Mouse (Mus musculus): ENCODE data around the gene Bub1b. TPM values are rescaled to one million over a fixed set of nuclear protein-coding genes. Genes with fewer than 3 reads are reported as not detected.

Bub1b gene
- polyA plus RNA-seq, 1 experiment from 2014 or later, result 112 TPM

GRCm38 (mm10) chr2:118562431-118562830, 35.6 kb upstream of the Bub1b start:
- no peaks in the 10 kb centered on the region for H3K9me3 ChIP-seq (ENCODE audit: control insufficient read depth, low read length)
- no peak overlapping the region for H3K4me3 ChIP-seq (ENCODE audit: low read depth, low read length)
- H3K36me3 ChIP-seq (ENCODE audit: control insufficient read depth, insufficient read depth, low read length), result no peaks in the 10 kb centered on the region
- 93% methylated on average over 3 of the region's 3 CpGs for WGBS
- H3K9ac ChIP-seq (ENCODE audit: low read length), result no peak overlapping the region
- ATAC-seq (ENCODE audit: insufficient read depth, low FRiP score, low TSS enrichment) (no peak), DNase-seq (ENCODE audit: low spot score) (no peak)
- H3K27ac ChIP-seq (ENCODE audit: low read depth, low read length), result no peak overlapping the region
- no peaks in the 10 kb centered on the region for H3K27me3 ChIP-seq (ENCODE audit: control insufficient read depth, insufficient read depth, low read length)
- H3K4me1 ChIP-seq (ENCODE audit: control insufficient read depth, insufficient read depth, low read length), result no peaks in the 10 kb centered on the region
- H3K4me2 ChIP-seq (ENCODE audit: low read depth), result no peak overlapping the region

GRCm38 (mm10) chr2:118567179-118567578, 30.8 kb upstream of the Bub1b start:
- ATAC-seq (ENCODE audit: insufficient read depth, low FRiP score, low TSS enrichment) (no peak), DNase-seq (ENCODE audit: low spot score) (no peak)
- H3K36me3 ChIP-seq (ENCODE audit: control insufficient read depth, insufficient read depth, low read length), result no peaks in the 10 kb centered on the region
- no peak overlapping the region for H3K4me2 ChIP-seq (ENCODE audit: low read depth)
- no peak overlapping the region for H3K4me3 ChIP-seq (ENCODE audit: low read depth, low read length)
- H3K9ac ChIP-seq (ENCODE audit: low read length), result no peak overlapping the region
- H3K4me1 ChIP-seq (ENCODE audit: control insufficient read depth, insufficient read depth, low read length), result no peaks in the 10 kb centered on the region
- 90% methylated on average over 8 of the region's 8 CpGs for WGBS
- no peaks in the 10 kb centered on the region for H3K27me3 ChIP-seq (ENCODE audit: control insufficient read depth, insufficient read depth, low read length)
- H3K27ac ChIP-seq (ENCODE audit: low read depth, low read length), result no peak overlapping the region
- no peaks in the 10 kb centered on the region for H3K9me3 ChIP-seq (ENCODE audit: control insufficient read depth, low read length)

GRCm38 (mm10) chr2:118570939-118571338, 27.1 kb upstream of the Bub1b start:
- ATAC-seq (ENCODE audit: insufficient read depth, low FRiP score, low TSS enrichment), result no peak
- WGBS, result 91% methylated on average over 2 of the region's 2 CpGs
- H3K4me1 ChIP-seq (ENCODE audit: control insufficient read depth, insufficient read depth, low read length), result no peaks in the 10 kb centered on the region

GRCm38 (mm10) chr2:118572183-118572836, 25.7 kb upstream of the Bub1b start:
- Histone ChIP-seq H3K36me3 (ENCODE audit: control insufficient read depth, insufficient read depth, low read length) (no peaks in the 10 kb centered on the region), H3K27me3 (ENCODE audit: control insufficient read depth, insufficient read depth, low read length) (no peaks in the 10 kb centered on the region), H3K27ac (ENCODE audit: low read depth, low read length) (no peak overlapping the region), H3K9ac (ENCODE audit: low read length) (no peak overlapping the region), H3K4me3 (ENCODE audit: low read depth, low read length) (no peak overlapping the region), H3K9me3 (ENCODE audit: control insufficient read depth, low read length) (no peaks in the 10 kb centered on the region), H3K4me2 (ENCODE audit: low read depth) (no peak overlapping the region), H3K4me1 (ENCODE audit: control insufficient read depth, insufficient read depth, low read length) (no peaks in the 10 kb centered on the region)
- DNase-seq (ENCODE audit: low spot score), result no peak
- ATAC-seq (ENCODE audit: insufficient read depth, low FRiP score, low TSS enrichment), result no peak
- WGBS, result 65% methylated on average over 8 of the region's 9 CpGs

More at GRCm38 (mm10) chr2:118570939-118571338, 27.1 kb upstream of the Bub1b start:
- H3K9me3 ChIP-seq (ENCODE audit: control insufficient read depth, low read length), result no peaks in the 10 kb centered on the region
- H3K9ac ChIP-seq (ENCODE audit: low read length), result no peak overlapping the region
- H3K36me3 ChIP-seq (ENCODE audit: control insufficient read depth, insufficient read depth, low read length), result no peaks in the 10 kb centered on the region
- no peak overlapping the region for H3K4me3 ChIP-seq (ENCODE audit: low read depth, low read length)
- no peak for DNase-seq (ENCODE audit: low spot score)
- no peaks in the 10 kb centered on the region for H3K27me3 ChIP-seq (ENCODE audit: control insufficient read depth, insufficient read depth, low read length)
- H3K27ac ChIP-seq (ENCODE audit: low read depth, low read length), result no peak overlapping the region
- no peak overlapping the region for H3K4me2 ChIP-seq (ENCODE audit: low read depth)

- H3K27ac ChIP-seq (ENCODE audit: low read depth, low read length), result no peak overlapping the region
Observed at GRCm38 (mm10) chr2:118573135-118573534, 24.9 kb upstream of the Bub1b start.

GRCm38 (mm10) chr2:118586013-118586412, 12.0 kb upstream of the Bub1b start:
- H3K4me3 ChIP-seq (ENCODE audit: low read depth, low read length), result no peak overlapping the region
- no peak overlapping the region for H3K4me2 ChIP-seq (ENCODE audit: low read depth)
- ATAC-seq (ENCODE audit: insufficient read depth, low FRiP score, low TSS enrichment) (no peak), DNase-seq (ENCODE audit: low spot score) (no peak)
- no peak overlapping the region for H3K9ac ChIP-seq (ENCODE audit: low read length)
- no peaks in the 10 kb centered on the region for H3K9me3 ChIP-seq (ENCODE audit: control insufficient read depth, low read length)
- 71% methylated on average over 5 of the region's 5 CpGs for WGBS
- no peaks in the 10 kb centered on the region for H3K4me1 ChIP-seq (ENCODE audit: control insufficient read depth, insufficient read depth, low read length)
- no peak overlapping the region for H3K27ac ChIP-seq (ENCODE audit: low read depth, low read length)
- no peaks in the 10 kb centered on the region for H3K36me3 ChIP-seq (ENCODE audit: control insufficient read depth, insufficient read depth, low read length)
- no peaks in the 10 kb centered on the region for H3K27me3 ChIP-seq (ENCODE audit: control insufficient read depth, insufficient read depth, low read length)

More at GRCm38 (mm10) chr2:118573135-118573534, 24.9 kb upstream of the Bub1b start:
- Histone ChIP-seq H3K9ac (ENCODE audit: low read length) (no peak overlapping the region), H3K27me3 (ENCODE audit: control insufficient read depth, insufficient read depth, low read length) (no peaks in the 10 kb centered on the region), H3K4me2 (ENCODE audit: low read depth) (no peak overlapping the region), H3K9me3 (ENCODE audit: control insufficient read depth, low read length) (no peaks in the 10 kb centered on the region), H3K4me1 (ENCODE audit: control insufficient read depth, insufficient read depth, low read length) (no peaks in the 10 kb centered on the region), H3K36me3 (ENCODE audit: control insufficient read depth, insufficient read depth, low read length) (no peaks in the 10 kb centered on the region), H3K4me3 (ENCODE audit: low read depth, low read length) (no peak overlapping the region)
- 83% methylated on average over 3 of the region's 3 CpGs for WGBS
- DNase-seq (ENCODE audit: low spot score) (no peak), ATAC-seq (ENCODE audit: insufficient read depth, low FRiP score, low TSS enrichment) (no peak)

GRCm38 (mm10) chr2:118587686-118588085, 10.3 kb upstream of the Bub1b start:
- no peak for ATAC-seq (ENCODE audit: insufficient read depth, low FRiP score, low TSS enrichment)
- Histone ChIP-seq H3K4me3 (ENCODE audit: low read depth, low read length) (no peak overlapping the region), H3K9me3 (ENCODE audit: control insufficient read depth, low read length) (no peaks in the 10 kb centered on the region), H3K27ac (ENCODE audit: low read depth, low read length) (no peak overlapping the region), H3K4me1 (ENCODE audit: control insufficient read depth, insufficient read depth, low read length) (no peaks in the 10 kb centered on the region), H3K27me3 (ENCODE audit: control insufficient read depth, insufficient read depth, low read length) (no peaks in the 10 kb centered on the region), H3K36me3 (ENCODE audit: control insufficient read depth, insufficient read depth, low read length) (no peaks in the 10 kb centered on the region), H3K9ac (ENCODE audit: low read length) (no peak overlapping the region), H3K4me2 (ENCODE audit: low read depth) (no peak overlapping the region)
- no peak for DNase-seq (ENCODE audit: low spot score)
- WGBS, result 66% methylated on average over 3 of the region's 3 CpGs

GRCm38 (mm10) chr2:118591083-118591482, 6.9 kb upstream of the Bub1b start:
- no peak for DNase-seq (ENCODE audit: low spot score)
- no peak overlapping the region for H3K27ac ChIP-seq (ENCODE audit: low read depth, low read length)
- no peaks in the 10 kb centered on the region for H3K4me1 ChIP-seq (ENCODE audit: control insufficient read depth, insufficient read depth, low read length)
- no peak for ATAC-seq (ENCODE audit: insufficient read depth, low FRiP score, low TSS enrichment)
- WGBS, result 89% methylated on average over 4 of the region's 4 CpGs
- H3K9ac ChIP-seq (ENCODE audit: low read length), result no peak overlapping the region
- H3K9me3 ChIP-seq (ENCODE audit: control insufficient read depth, low read length), result no peaks in the 10 kb centered on the region
- H3K4me3 ChIP-seq (ENCODE audit: low read depth, low read length), result no peak overlapping the region
- H3K36me3 ChIP-seq (ENCODE audit: control insufficient read depth, insufficient read depth, low read length), result no peaks in the 10 kb centered on the region
- no peaks in the 10 kb centered on the region for H3K27me3 ChIP-seq (ENCODE audit: control insufficient read depth, insufficient read depth, low read length)
- no peak overlapping the region for H3K4me2 ChIP-seq (ENCODE audit: low read depth)

GRCm38 (mm10) chr2:118599087-118599486, 1.1 kb downstream of the Bub1b start:
- H3K4me2 ChIP-seq (ENCODE audit: low read depth), result peak overlapping the region; percentile 52
- peak overlapping the region; percentile 49 for H3K4me3 ChIP-seq (ENCODE audit: low read depth, low read length)
- no peaks in the 10 kb centered on the region for H3K27me3 ChIP-seq (ENCODE audit: control insufficient read depth, insufficient read depth, low read length)
- peak overlapping the region; percentile 53; the same call in 1 of the 2 replicates for H3K9ac ChIP-seq (ENCODE audit: low read length)
- H3K36me3 ChIP-seq (ENCODE audit: control insufficient read depth, insufficient read depth, low read length), result peaks cover 4% of the 10 kb centered on the region; the same call in 1 of the 2 replicates
- 32% methylated on average over 4 of the region's 5 CpGs for WGBS
- no peak for ATAC-seq (ENCODE audit: insufficient read depth, low FRiP score, low TSS enrichment)
- no peaks in the 10 kb centered on the region for H3K9me3 ChIP-seq (ENCODE audit: control insufficient read depth, low read length)
- H3K27ac ChIP-seq (ENCODE audit: low read depth, low read length), result no peak overlapping the region
- no peak for DNase-seq (ENCODE audit: low spot score)
- 0 out of 2 replicates have a peak, but pooled peaks cover 3% of the 10 kb centered on the region for H3K4me1 ChIP-seq (ENCODE audit: control insufficient read depth, insufficient read depth, low read length)

All from neural tube, embryonic 11.5 days (tissue).